Mouse (Mus musculus) left cerebral cortex, adult 11 months (tissue): Measurements from ENCODE around the gene Prss2.
"Not testable (repeated sequence)": the region's sequence is repeated elsewhere in the genome, so short reads cannot be mapped to it uniquely, and the experiment has no call there.

ENCODE experiments used
- DNase-seq: peaks from one replicate; pipeline ENCODE4 v3.0.0; 2022; ENCODE audit warnings: low spot score

The Prss2 gene

GRCm38 (mm10) chr6:41521487-41521886 lies at the start of gene Prss2:
TSS of gene Prss2 (plus strand) at chr6:41521787.
- no peak for DNase-seq

DNA sequence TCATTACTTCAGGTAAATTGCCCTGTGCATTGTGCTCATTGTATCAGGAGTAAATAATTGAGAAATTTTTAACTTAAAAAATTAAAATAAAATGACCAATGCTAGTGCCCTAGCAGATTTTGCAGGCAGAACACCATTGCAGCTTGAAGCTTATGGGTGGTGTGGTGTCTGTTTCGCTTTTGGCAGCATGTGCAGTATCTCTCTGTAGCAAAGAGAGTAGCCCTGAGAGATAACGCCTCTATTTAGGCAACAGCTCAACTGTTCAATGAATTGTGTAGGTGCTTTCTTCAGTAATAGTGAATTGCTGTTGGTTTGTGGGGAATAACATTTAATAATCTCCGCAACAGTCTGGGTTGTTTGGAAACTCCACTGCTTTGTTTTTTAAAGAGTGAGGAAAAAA lies 22.2 kb upstream of the Prss2 start:
- DNase-seq = no peak

DNA sequence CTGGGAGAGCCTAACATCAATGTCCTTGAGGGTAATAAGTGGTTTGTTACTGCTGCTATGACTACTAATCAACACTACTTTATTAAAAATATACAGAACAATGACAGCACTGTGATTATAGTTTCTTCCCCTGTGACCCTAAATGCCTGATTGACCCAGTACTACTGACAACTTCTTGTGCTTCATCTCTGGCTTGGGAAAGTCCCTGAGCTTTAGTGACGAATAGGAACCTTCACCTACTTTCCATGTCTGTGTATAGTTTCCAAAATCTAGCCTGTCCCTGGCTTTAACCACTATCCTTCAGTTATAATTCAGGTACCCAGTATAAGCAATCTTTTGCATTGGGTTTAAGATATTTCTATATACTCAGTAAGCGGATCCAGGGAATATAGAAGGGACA lies 16.7 kb upstream of the Prss2 start:
- DNase-seq = no peak

GRCm38 (mm10) chr6:41505323-41505722 lies 16.3 kb upstream of the Prss2 start:
- no peak for DNase-seq

DNA sequence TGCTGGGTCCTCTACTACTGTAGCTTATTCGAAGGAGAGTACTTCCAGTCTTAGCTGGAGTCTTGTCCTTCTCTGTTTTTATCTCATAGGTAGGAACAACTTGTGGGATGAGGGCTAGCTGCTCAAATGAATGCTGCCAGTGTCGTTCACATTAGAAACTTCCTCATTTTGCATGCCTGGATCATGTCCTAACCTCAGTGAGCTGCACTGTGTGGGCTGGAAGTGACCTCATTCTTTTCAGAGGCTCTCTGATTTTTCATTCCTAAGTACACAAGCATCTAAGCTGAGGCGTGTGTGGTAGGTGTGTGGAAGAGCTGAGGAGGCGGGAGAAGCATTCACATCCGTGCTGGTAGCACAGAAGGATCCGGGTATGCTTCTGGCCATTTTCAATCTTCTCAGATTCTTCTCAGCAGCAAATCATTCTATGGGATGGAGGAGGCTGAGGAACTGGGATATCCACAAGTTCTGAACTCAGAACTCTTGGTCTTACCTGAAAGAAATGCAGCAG lies 3.5 kb upstream of the Prss2 start:
- no peak for DNase-seq

DNA sequence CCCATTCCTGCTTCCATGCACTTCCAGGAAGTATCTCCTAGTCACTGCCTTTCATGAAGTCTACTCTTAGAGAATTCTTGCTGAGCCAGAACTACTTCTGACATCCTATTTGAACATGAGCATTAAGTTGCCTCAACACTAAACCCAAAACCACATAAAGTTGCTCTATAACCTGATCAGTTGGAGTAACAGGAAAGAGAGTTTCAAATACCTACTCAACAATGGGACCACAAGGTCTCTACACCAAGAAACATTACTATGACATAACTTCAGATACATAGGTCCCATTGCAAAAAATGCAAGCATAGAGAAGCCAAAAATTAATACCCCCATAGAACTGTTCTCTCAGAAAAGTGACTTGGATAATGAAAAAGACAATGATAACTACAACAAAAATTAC lies 4.9 kb downstream of the Prss2 start:
- DNase-seq = no peak

GRCm38 (mm10) chr6:41527402-41527801 lies 5.8 kb downstream of the Prss2 start:
- no peak for DNase-seq

DNA sequence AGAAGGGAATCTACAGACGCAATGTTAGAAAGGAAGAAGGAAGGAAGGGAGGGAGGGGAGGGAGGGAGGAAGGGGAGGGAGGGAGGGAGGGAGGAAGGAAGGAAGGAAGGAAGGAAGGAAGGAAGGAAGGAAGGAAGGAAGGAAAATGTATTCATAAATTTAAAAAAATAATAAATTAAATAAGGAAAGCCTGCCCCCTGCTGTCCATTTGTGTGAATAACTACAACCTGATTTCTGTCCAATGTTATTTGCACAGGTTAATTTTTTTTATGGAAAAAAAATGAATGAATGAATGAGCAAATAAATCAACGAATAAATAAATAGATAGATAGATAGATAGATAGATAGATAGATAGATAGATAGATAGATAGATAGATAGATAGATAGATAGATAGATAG lies 8.4 kb downstream of the Prss2 start:
- not testable (repeated sequence) for DNase-seq

DNA sequence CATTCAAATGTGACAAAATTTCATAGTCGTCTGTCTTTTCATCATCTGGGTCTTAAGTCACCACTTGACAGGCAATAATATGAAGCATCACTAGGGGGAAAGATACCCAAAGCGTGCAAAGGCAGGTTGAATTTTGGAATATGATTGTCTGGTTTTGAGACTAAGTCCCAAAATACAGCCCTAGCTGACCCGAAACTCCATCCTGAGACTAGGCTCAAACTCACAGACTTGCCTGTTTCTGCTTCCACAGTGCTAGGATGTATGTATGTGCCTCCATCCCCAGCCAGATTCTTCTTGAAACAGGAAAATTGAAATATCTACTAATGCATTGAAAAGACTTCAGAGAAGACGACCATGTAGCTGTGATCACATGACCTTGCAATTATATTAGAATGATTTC lies 10.6 kb downstream of the Prss2 start:
- DNase-seq = no peak

DNA sequence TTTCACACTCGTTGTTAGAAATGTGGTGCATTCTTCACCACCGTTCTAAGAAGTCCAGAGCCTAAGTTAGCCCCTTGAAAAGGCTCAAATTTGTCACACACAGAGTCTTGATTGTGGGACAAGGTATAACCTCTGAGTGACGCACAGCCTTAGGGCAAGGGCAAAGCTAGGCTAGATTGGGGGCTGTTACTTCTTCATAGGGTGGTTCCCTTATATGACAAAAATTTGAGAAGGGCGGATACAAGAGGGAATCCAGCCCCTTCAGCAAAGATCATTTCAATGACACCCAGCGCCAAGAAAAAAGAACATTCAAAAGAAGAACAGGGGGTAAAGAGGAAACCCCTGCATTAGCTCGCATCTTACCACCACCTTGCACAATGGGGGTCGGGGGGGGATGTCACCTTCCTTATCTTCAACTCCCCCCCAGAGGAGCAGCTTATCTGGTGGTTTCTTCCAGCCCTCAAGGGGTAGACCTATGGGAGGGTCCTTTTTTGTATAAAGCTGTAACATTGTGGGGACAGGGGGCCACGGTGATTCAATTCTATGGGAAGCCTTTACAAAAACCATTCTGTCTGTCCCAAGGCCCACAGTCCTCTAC lies 11.2 kb downstream of the Prss2 start:
- no peak for DNase-seq

DNA sequence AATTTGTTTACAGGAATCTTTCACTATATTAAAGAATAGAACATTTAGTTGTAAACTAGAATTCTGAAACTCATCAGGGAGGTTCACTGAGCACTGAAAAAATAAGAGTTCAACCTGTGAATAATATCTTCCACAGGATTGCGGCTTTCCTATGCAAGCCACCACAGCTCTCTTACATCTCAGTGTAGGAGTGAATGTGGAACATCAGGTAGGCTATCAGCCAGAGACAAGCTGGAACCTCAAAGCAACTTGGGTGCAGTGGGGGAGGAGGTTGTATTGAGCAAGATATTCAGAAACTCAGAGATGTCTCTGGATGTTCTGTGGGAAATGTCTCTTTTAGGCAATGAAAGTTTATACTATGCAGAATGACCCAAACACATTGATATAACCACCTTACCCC lies 15.8 kb downstream of the Prss2 start:
- DNase-seq = no peak

- DNase-seq = not testable (repeated sequence)
Observed at GRCm38 (mm10) chr6:41538296-41538695, 16.7 kb downstream of the Prss2 start.

DNA sequence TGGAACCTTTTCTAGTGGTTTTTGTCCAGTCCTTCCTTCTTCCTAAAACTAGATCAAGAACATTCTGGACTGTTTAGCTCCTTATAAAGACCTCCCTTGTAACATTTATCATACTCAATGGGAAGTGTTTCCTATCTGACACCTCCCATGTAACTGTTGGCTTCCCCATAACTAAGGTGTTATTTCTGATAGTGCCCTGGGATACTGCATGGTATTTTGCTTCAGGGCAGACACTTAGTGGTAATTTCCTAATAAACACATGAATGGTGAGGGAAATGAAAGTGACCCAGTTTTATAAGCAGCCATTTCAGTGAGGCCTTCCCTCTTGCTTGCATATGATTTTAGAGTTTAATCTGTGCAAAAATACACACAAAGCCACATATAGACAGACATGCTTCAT lies 19.2 kb downstream of the Prss2 start:
- no peak for DNase-seq

- no peak for DNase-seq
Observed at GRCm38 (mm10) chr6:41541746-41542145, 20.2 kb downstream of the Prss2 start.

- no peak for DNase-seq
Observed at GRCm38 (mm10) chr6:41542983-41543382, 21.4 kb downstream of the Prss2 start.

GRCm38 (mm10) chr6:41543411-41544050 lies 21.9 kb downstream of the Prss2 start:
- no peak for DNase-seq

- no peak for DNase-seq
Observed at GRCm38 (mm10) chr6:41544381-41544924, 22.9 kb downstream of the Prss2 start.

- DNase-seq = no peak
Observed at GRCm38 (mm10) chr6:41545266-41545665, 23.7 kb downstream of the Prss2 start.

- DNase-seq = no peak
Observed at GRCm38 (mm10) chr6:41547056-41547650, 25.6 kb downstream of the Prss2 start.

GRCm38 (mm10) chr6:41548286-41548685 lies 26.7 kb downstream of the Prss2 start:
- no peak for DNase-seq

DNA sequence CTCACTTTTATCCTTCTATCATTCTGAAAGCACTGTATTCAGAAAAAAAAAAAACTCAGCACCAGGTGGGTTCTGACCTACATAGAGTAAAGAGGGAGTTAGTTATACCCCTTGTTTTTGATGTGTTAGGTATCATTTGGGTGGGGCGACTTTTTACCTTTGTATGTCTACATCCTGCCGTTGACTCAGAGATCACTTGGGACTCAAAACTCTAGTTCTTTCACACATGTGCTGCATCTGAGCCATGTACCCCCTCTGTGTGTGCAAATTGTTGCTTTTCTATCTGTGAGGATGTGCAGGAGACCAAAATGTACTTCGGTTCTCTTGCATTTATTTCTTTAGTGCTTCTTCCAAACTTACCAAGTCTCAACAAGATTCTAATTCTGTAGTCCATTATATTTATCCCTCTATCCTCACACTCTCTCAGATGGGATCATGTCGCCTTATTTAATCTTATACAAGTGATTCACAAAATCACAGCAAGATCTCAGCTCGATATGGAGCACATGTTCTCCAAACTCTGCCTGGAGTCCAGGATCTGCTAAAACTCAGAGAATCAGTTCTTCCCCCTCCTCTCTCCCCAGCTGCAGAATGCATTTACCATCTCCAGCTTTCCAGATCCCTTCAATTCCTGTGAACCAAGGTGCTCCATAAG lies 31.9 kb downstream of the Prss2 start:
- DNase-seq = no peak

- no peak for DNase-seq
Observed at GRCm38 (mm10) chr6:41554295-41555169, 32.9 kb downstream of the Prss2 start.
